Mouse (Mus musculus) hindbrain, embryonic 11.5 days (tissue): Measurements from ENCODE around the gene Scrn3. TPM values are rescaled to one million over a fixed set of nuclear protein-coding genes. Genes with fewer than 3 reads are reported as not detected.

Source experiments
- ATAC-seq: fragments of 200-750 bp; cut with Nextera tagmentation; 2 replicates; pipeline ENCODE4 v1.8.0; 2017; ENCODE audit warnings: mild to moderate bottlenecking, moderate TSS enrichment, moderate library complexity; ENCODE audit not compliant: low FRiP score
- DNase-seq: peaks from one replicate; pipeline ENCODE4 v3.0.0-alpha.2; 2015; ENCODE audit warnings: low spot score
- H3K27ac ChIP-seq: fragments of 300-500 bp; sonication (generic); 2 replicates; pipeline ENCODE4 v1.5.1; 2014; ENCODE audit warnings: mild to moderate bottlenecking, low read depth, low read length
- H3K27me3 ChIP-seq: fragments of 300-500 bp; sonication (generic); 2 replicates; pipeline ENCODE4 v1.6.1; 2014; ENCODE audit warnings: mild to moderate bottlenecking, low read length, moderate library complexity, mixed read lengths; ENCODE audit not compliant: control insufficient read depth, insufficient read depth
- H3K36me3 ChIP-seq: fragments of 300-500 bp; sonication (generic); 2 replicates; pipeline ENCODE4 v1.6.1; 2014; ENCODE audit warnings: mild to moderate bottlenecking, low read length, moderate library complexity, mixed read lengths; ENCODE audit not compliant: control insufficient read depth, insufficient read depth
- H3K4me1 ChIP-seq: fragments of 300-500 bp; sonication (generic); replicated peaks from 2 replicates; pipeline ENCODE4 v1.6.1; 2014; ENCODE audit warnings: low read length, mixed read lengths; ENCODE audit not compliant: control insufficient read depth, insufficient read depth
- H3K4me2 ChIP-seq: fragments of 300-500 bp; sonication (generic); replicated peaks from 2 replicates; pipeline ENCODE4 v1.6.1; 2014; ENCODE audit warnings: mild to moderate bottlenecking, low read depth, low read length
- H3K4me3 ChIP-seq: fragments of 300-500 bp; sonication (generic); 2 replicates; pipeline ENCODE4 v1.5.1; 2014; ENCODE audit warnings: low read depth, low read length
- H3K9ac ChIP-seq: fragments of 300-500 bp; sonication (generic); 2 replicates; pipeline ENCODE4 v1.6.1; 2014; ENCODE audit warnings: low read depth, low read length
- H3K9me3 ChIP-seq: fragments of 300-500 bp; sonication (generic); 2 replicates; pipeline ENCODE4 v1.6.1; 2016; ENCODE audit warnings: low read length; ENCODE audit not compliant: control insufficient read depth
- WGBS: fragments of 180-500 bp; shearing (Covaris S2); extraction: QIAGEN DNeasy Blood & Tissue Kit; methylation state at CpG from one replicate; pipeline ENCODE4 v1.1.7; 2014; 5-methylcytosine and 5-hydroxymethylcytosine counted together
- polyA plus RNA-seq: library from polyadenylated mRNA; unstranded; fragments of >200 nt; fragmentation: Nextera tagmentation; extraction: Ambion mirVana; gene quantifications from 2 replicates; pipeline ENCODE4 v1.2.1, GENCODE M21; 2014

Gene Scrn3
- polyA plus RNA-seq: 10.7 and 12.7 TPM in 2 replicates

DNA sequence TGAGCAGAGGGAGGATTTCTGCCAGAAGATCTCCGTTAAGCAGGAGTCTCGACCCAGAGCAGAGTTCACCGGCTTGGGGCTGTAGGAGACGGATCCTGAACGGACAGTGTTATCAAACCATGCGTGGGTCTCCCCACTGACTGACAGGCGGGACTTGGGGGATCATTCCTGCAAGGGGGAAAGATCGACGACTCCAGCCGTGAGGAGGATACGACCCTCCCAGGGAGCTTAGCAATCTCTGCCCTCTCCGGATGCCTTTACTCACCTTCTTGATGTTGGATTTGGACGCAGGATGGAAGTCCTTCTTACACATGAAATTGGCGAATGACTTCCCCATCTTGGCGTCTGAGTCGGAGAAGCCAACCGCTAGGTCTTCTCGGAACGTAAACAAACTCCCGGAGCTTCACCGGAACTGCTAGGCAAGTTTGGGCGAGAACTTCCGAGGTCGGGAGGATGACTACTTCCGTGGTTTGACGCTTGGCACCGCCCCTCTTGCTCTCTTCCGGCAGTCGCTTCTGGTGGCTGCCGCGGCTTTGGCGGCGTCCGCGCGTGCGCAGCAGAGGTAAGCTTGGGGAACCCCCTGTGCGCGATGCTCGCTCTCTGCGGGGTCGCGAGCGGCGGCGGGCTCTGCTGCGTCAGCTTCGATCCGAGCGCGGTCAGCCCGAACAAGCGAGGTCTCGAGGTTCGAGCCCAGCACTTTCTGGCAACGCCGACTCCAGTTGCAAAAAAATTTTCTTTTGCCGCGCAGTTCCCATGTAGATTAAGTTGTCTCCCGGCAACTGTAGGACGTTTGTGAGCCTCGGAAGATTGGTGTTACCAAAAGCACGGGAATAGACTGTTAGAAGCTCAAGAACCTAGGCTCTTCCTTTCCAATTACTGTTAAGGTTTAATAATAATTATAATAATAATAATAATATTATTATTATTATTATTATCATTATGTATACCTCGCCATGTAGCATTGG, at the start of gene Scrn3, which contains the start of gene Cir1:
Scrn3 (plus strand) TSS at position 450 of the 965 bp plus-strand sequence.
Cir1 (minus strand) TSS at position 550 of the 965 bp plus-strand sequence.
- Histone ChIP-seq H3K4me2 (peak within 1 kb of the TSS; percentile 64), H3K27me3 (no peaks in the 10 kb centered on the region), H3K4me1 (no peaks in the 10 kb centered on the region; the same call in 1 of the 2 replicates), H3K9me3 (no peaks in the 10 kb centered on the region), H3K27ac (peak within 1 kb of the TSS; percentile 40), H3K9ac (peak within 1 kb of the TSS; percentile 60), H3K36me3 (no peaks in the 10 kb centered on the region), H3K4me3 (peak within 1 kb of the TSS; percentile 80)
- DNase-seq (peak; percentile 97), ATAC-seq (peak; percentile 95)
- under 1% methylated on average over 64 of the region's 64 CpGs for WGBS

DNA sequence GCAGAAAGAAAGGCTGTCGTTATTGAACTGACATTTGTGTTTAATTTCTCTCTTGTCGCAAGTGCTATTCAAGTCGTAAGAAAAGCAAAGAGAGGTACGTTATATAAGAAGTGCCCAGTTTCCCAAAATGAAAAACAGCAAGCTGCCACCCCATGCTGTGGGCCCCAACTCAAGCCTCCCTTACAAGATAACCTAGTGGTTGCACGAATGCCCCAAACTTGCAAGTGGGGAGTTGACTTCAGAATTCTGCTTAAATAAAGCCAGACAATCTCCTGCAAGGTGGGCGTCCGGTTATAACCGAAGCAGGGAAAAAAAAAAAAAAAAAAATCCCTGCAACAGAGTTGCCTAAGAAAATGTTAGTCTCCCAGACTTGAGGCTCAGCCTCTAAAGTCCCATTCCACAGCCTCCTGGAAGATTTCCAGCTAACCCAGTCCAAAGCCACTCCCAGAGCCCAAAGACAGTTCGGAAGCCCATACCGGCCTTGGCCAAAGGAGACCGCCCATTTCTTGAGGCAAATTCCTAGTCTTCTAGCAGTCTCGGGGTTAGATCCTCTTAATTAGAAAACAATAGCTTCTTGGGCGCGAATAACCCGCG, 49.1 kb upstream of the Scrn3 start:
- Histone ChIP-seq H3K27me3 (peaks cover 53% of the 10 kb centered on the region), H3K9me3 (no peaks in the 10 kb centered on the region), H3K4me1 (0 out of 2 replicates have a peak, but pooled peaks cover 8% of the 10 kb centered on the region), H3K27ac (no peak overlapping the region), H3K9ac (no peak overlapping the region), H3K36me3 (no peaks in the 10 kb centered on the region), H3K4me2 (peak overlapping the region; percentile 43), H3K4me3 (peak overlapping the region; percentile 20)
- 4% methylated on average over 16 of the region's 16 CpGs for WGBS
- DNase-seq (peak; percentile 52), ATAC-seq (no peak)

DNA sequence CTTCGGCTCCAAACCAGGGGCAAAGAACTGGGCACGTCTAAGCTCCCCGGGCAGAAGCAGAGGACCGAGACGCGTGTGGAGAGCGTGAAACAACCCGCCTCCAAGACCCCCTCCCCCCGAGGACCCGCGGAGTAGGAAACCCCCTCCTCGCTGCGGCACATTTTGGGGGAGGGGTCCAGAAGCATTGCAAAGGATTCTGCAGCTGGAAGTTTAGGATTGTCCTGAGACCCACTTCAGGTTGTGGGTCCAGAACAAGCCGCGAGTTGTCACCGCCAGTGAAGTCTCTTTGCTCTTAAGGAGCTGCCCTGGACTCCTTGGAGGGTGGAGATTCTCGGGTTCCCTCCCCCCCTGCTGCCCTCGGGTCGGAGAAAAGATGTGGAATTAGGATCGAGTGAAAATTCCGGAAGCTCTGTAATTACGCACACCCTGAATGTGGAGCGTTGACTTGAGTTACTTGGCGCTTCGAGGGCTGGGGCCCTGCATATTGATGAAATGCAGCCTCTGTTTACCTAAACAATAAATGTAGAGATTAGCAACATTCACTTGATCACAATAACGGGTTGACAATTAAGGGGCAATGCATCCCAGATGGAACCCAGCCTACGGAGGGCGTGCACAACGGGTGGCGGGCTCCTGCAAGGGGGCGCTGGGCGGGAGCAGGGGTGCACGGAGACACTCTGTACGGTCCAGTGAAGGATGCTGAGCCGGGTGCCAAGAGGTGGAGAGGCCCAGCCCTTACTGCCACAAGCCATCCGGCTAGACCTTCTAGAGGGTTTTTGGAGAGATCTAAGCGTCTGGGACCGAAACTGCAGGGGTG, 48.4 kb upstream of the Scrn3 start:
- DNase-seq: peak; percentile 61
- peak; percentile 47; the same call in 1 of the 2 replicates for ATAC-seq
- Histone ChIP-seq H3K9ac (no peak overlapping the region), H3K9me3 (no peaks in the 10 kb centered on the region), H3K4me3 (peak overlapping the region; percentile 20), H3K27me3 (peaks cover 53% of the 10 kb centered on the region), H3K4me1 (0 out of 2 replicates have a peak, but pooled peaks cover 8% of the 10 kb centered on the region), H3K4me2 (peak overlapping the region; percentile 43), H3K27ac (no peak overlapping the region), H3K36me3 (no peaks in the 10 kb centered on the region)
- WGBS: under 1% methylated on average over 38 of the region's 38 CpGs

DNA sequence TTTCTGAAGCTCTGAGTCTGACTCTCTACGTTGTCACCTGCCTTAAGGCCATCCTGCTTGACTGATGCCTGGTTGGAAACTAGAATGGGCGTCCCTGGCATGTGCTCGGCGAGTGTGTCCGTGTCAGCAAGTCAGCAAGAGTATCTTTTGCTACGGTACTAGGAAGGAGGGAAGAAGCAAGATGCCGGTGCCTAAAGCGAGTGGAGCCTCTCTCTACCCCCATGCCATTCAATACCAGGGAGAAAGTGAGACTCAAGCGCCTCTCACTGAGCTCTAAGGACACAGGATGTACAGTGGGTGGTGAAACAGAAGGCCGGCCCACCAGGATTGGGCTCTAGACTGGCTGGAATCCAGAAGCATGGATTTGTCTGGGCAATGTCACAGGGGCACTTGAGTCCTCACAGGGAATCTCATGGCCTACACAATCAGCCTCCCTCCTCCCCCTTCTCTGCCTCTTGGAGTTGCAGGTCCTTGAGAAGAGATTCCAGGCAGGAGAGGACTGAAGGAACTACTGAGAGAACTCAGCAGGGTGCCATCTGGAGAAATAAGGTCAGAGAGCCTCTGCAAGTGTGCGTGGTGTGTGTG, 47.7 kb upstream of the Scrn3 start:
- no peak overlapping the region for H3K9ac ChIP-seq
- no peak overlapping the region for H3K27ac ChIP-seq
- 4% methylated on average over 11 of the region's 11 CpGs for WGBS
- no peaks in the 10 kb centered on the region for H3K9me3 ChIP-seq
- no peak for DNase-seq
- no peaks in the 10 kb centered on the region for H3K36me3 ChIP-seq
- H3K27me3 ChIP-seq: peaks cover 55% of the 10 kb centered on the region
- H3K4me2 ChIP-seq: peak overlapping the region; percentile 43; the same call in 1 of the 2 replicates
- no peak for ATAC-seq
- H3K4me1 ChIP-seq: 0 out of 2 replicates have a peak, but pooled peaks cover 8% of the 10 kb centered on the region
- no peak overlapping the region for H3K4me3 ChIP-seq

DNA sequence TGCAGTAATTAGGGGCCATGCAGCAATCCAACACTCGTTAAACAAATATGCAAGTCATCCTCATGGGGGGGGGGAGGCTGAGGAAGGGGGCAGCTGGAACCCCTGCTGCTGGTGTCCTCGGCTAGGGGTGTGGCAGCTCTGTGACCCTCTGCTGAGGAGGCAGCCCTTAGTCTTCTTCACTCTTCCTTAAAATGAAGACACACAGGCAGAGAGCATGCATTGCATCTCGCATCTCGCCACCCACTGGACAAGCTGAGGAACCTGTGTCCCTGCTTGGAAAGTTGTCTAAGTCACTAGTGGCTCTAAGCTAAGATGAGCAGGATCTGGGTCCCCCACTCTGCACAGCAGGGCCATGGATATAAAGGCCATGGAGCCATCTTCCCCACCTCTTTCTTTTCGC, 46.4 kb upstream of the Scrn3 start:
- no peaks in the 10 kb centered on the region for H3K9me3 ChIP-seq
- H3K36me3 ChIP-seq: no peaks in the 10 kb centered on the region
- DNase-seq (peak; percentile 32), ATAC-seq (no peak)
- no peak overlapping the region for H3K9ac ChIP-seq
- H3K4me3 ChIP-seq: no peak overlapping the region
- peaks cover 12% of the 10 kb centered on the region; the same call in 1 of the 2 replicates for H3K4me1 ChIP-seq
- no peak overlapping the region for H3K27ac ChIP-seq
- WGBS: 6% methylated on average over 5 of the region's 5 CpGs
- H3K27me3 ChIP-seq: peaks cover 67% of the 10 kb centered on the region
- no peak overlapping the region for H3K4me2 ChIP-seq

DNA sequence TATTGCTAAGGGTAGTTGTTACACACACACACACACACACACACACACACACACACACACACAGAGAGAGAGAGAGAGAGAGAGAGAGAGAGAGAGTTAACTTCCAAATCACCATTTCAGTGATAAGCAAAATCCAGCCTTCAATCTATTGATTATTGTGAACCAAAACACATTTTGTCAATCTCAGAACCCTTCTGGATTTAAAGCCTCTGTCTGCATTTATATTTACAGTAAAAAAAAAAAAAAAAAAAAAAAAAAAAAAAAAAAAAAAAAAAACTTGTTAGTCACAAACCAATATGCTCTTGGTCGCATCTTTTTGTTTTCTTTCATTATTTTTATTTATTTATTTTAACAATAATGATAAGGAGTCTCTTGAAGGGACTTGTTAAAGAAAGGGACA, 45.8 kb upstream of the Scrn3 start:
- Histone ChIP-seq H3K27ac (no peak overlapping the region), H3K9me3 (no peaks in the 10 kb centered on the region), H3K36me3 (no peaks in the 10 kb centered on the region), H3K4me1 (peaks cover 12% of the 10 kb centered on the region), H3K4me2 (no peak overlapping the region), H3K27me3 (peaks cover 73% of the 10 kb centered on the region), H3K9ac (no peak overlapping the region), H3K4me3 (no peak overlapping the region)
- DNase-seq (no peak), ATAC-seq (no peak)
- WGBS: 51% methylated on average over 1 of the region's 1 CpGs

DNA sequence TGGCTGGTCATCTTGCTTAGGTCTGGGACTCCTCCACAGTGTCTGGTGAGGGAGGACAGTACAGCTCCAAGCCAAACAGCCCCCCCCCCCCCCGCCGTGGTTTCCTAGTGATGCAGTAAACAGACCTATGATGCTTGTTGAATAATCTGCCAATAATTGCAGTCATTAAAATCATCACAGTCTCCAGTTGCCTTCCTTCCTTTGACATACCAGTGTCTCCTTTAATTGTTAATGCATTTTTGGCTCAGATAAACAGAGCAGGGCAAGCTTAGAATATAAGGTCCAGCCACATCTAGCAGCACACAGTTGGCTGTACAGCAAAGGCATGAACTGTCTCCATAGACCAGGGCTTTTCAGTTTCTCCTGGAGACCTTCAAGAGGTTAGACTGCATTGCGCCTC, 45.2 kb upstream of the Scrn3 start:
- Histone ChIP-seq H3K36me3 (no peaks in the 10 kb centered on the region), H3K9me3 (no peaks in the 10 kb centered on the region), H3K27ac (no peak overlapping the region), H3K27me3 (peaks cover 69% of the 10 kb centered on the region), H3K4me1 (peaks cover 16% of the 10 kb centered on the region), H3K4me2 (no peak overlapping the region), H3K4me3 (no peak overlapping the region), H3K9ac (no peak overlapping the region)
- ATAC-seq (no peak), DNase-seq (peak; percentile 24)
- WGBS: 16% methylated on average over 3 of the region's 3 CpGs

DNA sequence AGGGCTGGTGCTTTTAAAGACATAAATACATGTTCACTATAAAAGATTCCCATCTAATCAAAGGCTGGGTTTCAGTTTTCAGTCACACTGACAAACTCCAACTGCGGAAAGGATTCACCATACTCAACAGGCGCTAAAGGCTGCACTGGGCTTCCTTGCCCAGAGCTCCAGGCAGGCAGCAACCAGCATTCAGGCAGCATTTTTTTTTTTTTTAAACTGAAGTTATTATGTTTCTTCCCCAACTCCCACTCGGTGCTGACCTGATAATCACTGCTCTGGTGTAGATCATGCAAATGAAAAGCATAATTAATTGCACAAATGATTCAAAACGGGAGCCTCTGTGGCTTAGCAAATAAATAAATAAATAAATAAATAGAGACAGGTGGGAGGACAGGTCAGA, 44.6 kb upstream of the Scrn3 start:
- Histone ChIP-seq H3K4me1 (peaks cover 16% of the 10 kb centered on the region), H3K27me3 (peaks cover 68% of the 10 kb centered on the region), H3K27ac (no peak overlapping the region), H3K4me2 (no peak overlapping the region), H3K36me3 (no peaks in the 10 kb centered on the region), H3K9ac (no peak overlapping the region), H3K9me3 (no peaks in the 10 kb centered on the region), H3K4me3 (no peak overlapping the region)
- peak; percentile 37 for DNase-seq
- under 1% methylated on average over 4 of the region's 4 CpGs for WGBS
- ATAC-seq: no peak
